In genomic region chr5:113580801-113581200, GRCm38 (mm10) we compare ENCODE assay signal across 24 mouse cellular contexts.
DNase-seq lines count a peak whose midpoint lies in the region; ATAC-seq and TF ChIP-seq lines count a peak whose summit lies in the region.
"Had no signal": no experiment of that assay in that cellular context is flagged by ENCODE, and none has a peak within 500 bp of the region (broad histone marks: within the 10 kb centered on the region; RNA-seq: fewer than 3 reads in every experiment).

No protein-coding gene starts in this region.

- no peak overlapping the region for H3K27ac ChIP-seq in hindbrain, embryonic 15.5 days (replicated peaks)
- H3K27ac ChIP-seq in hindbrain, embryonic 14.5 days = no peak overlapping the region
- no peak overlapping the region for H3K27ac ChIP-seq in kidney, postnatal 0 days
- peak overlapping the region; percentile 52; the same call in 1 of the 2 replicates for H3K27ac ChIP-seq in ES-E14 (ENCODE audit: insufficient read depth, low read depth, low read length, poor library complexity, severe bottlenecking)
- H3K27ac ChIP-seq: embryonic facial prominence, embryonic 12.5 days; embryonic facial prominence, embryonic 15.5 days; forebrain, embryonic 12.5 days; forebrain, embryonic 15.5 days; heart, embryonic 15.5 days; hindbrain, embryonic 12.5 days had no signal

- in situ Hi-C loops in ES-E14 (cut with MboI; ENCODE audit: low sequenced_read_pairs in 2 of 2, unreplicated experiment in 2 of 2) = no loop called here

- no peak overlapping the region for H3K9ac ChIP-seq in hindbrain, embryonic 15.5 days
- H3K9ac ChIP-seq in hindbrain, embryonic 14.5 days = no peak overlapping the region
- H3K9ac ChIP-seq in kidney, postnatal 0 days (ENCODE audit: low read depth, low read length) = no peak overlapping the region
- no peak overlapping the region for H3K9ac ChIP-seq in ES-E14 (ENCODE audit: insufficient read depth, low read depth, low read length, poor library complexity, severe bottlenecking)
- H3K9ac ChIP-seq: embryonic facial prominence, embryonic 12.5 days; embryonic facial prominence, embryonic 15.5 days; forebrain, embryonic 12.5 days; forebrain, embryonic 15.5 days; heart, embryonic 12.5 days; heart, embryonic 15.5 days; hindbrain, embryonic 12.5 days had no signal

- 63% methylated on average over 9 of the region's 9 CpGs for WGBS in hindbrain, embryonic 15.5 days
- WGBS in hindbrain, embryonic 14.5 days = 71% methylated on average over 9 of the region's 9 CpGs
- WGBS in kidney, postnatal 0 days = 40% methylated on average over 9 of the region's 9 CpGs

- no peaks in the 10 kb centered on the region for H3K36me3 ChIP-seq in hindbrain, embryonic 15.5 days
- H3K36me3 ChIP-seq in hindbrain, embryonic 14.5 days (replicated peaks; ENCODE audit: control insufficient read depth, insufficient read depth) = no peaks in the 10 kb centered on the region
- no peaks in the 10 kb centered on the region for H3K36me3 ChIP-seq in kidney, postnatal 0 days (ENCODE audit: insufficient read depth, low read length)
- no peaks in the 10 kb centered on the region for H3K36me3 ChIP-seq in ES-E14 (ENCODE audit: control insufficient read depth, insufficient read depth, low read length, poor library complexity, severe bottlenecking)
- H3K36me3 ChIP-seq: embryonic facial prominence, embryonic 12.5 days; embryonic facial prominence, embryonic 15.5 days; forebrain, embryonic 12.5 days; forebrain, embryonic 15.5 days; heart, embryonic 12.5 days; heart, embryonic 15.5 days; hindbrain, embryonic 12.5 days had no signal

- no peaks in the 10 kb centered on the region for H3K9me3 ChIP-seq in hindbrain, embryonic 15.5 days
- H3K9me3 ChIP-seq in hindbrain, embryonic 14.5 days (ENCODE audit: control insufficient read depth, low read length) = no peaks in the 10 kb centered on the region
- no peaks in the 10 kb centered on the region for H3K9me3 ChIP-seq in kidney, postnatal 0 days (replicated peaks; ENCODE audit: low read length)
- H3K9me3 ChIP-seq in ES-E14 (ENCODE audit: control insufficient read depth, insufficient read depth, low read depth, low read length) = no peaks in the 10 kb centered on the region
- H3K9me3 ChIP-seq: embryonic facial prominence, embryonic 12.5 days; embryonic facial prominence, embryonic 15.5 days; forebrain, embryonic 12.5 days; forebrain, embryonic 15.5 days; heart, embryonic 12.5 days; heart, embryonic 15.5 days; hindbrain, embryonic 12.5 days had no signal

- H3K4me2 ChIP-seq in hindbrain, embryonic 15.5 days = no peak overlapping the region
- H3K4me2 ChIP-seq in hindbrain, embryonic 14.5 days (replicated peaks) = no peak overlapping the region
- no peak overlapping the region for H3K4me2 ChIP-seq in kidney, postnatal 0 days (ENCODE audit: low read length)
- H3K4me2 ChIP-seq: embryonic facial prominence, embryonic 12.5 days; embryonic facial prominence, embryonic 15.5 days; forebrain, embryonic 12.5 days; forebrain, embryonic 15.5 days; heart, embryonic 12.5 days; heart, embryonic 15.5 days; hindbrain, embryonic 12.5 days had no signal

- H3K27me3 ChIP-seq in hindbrain, embryonic 15.5 days = no peaks in the 10 kb centered on the region
- H3K27me3 ChIP-seq in hindbrain, embryonic 14.5 days (ENCODE audit: control insufficient read depth, insufficient read depth, low read length) = no peaks in the 10 kb centered on the region
- no peaks in the 10 kb centered on the region for H3K27me3 ChIP-seq in kidney, postnatal 0 days (ENCODE audit: insufficient read depth, low read length)
- H3K27me3 ChIP-seq: embryonic facial prominence, embryonic 15.5 days; forebrain, embryonic 12.5 days; forebrain, embryonic 15.5 days; heart, embryonic 15.5 days; hindbrain, embryonic 12.5 days had no signal

- TF ChIP-seq CTCF in kidney, postnatal 0 days (IDR thresholded peaks at IDR 0.05; ENCODE audit: low read depth) = no peak

- peak; percentile 52; the same call in 1 of the 2 replicates for ATAC-seq in hindbrain, embryonic 15.5 days (ENCODE audit: low FRiP score, low read depth)
- ATAC-seq in hindbrain, embryonic 14.5 days (ENCODE audit: low FRiP score) = no peak
- 0 out of 2 replicates have a peak, but pooled peaks have one; percentile 10 for ATAC-seq in kidney, postnatal 0 days (replicated peaks; ENCODE audit: low FRiP score, low read depth)
- no peak for ATAC-seq in activated CD4-positive, CD25-positive, alpha-beta regulatory T cell, adult 4 months
- no peak for ATAC-seq in erythroblast, adult 5-6 weeks (replicated peaks; ENCODE audit: low FRiP score, poor library complexity, severe bottlenecking)
- ATAC-seq: forebrain, embryonic 15.5 days; intestine, postnatal 0 days had no signal

- H3K4me3 ChIP-seq in hindbrain, embryonic 15.5 days = no peak overlapping the region
- H3K4me3 ChIP-seq in hindbrain, embryonic 14.5 days (replicated peaks; ENCODE audit: low read length) = no peak overlapping the region
- H3K4me3 ChIP-seq in kidney, postnatal 0 days (replicated peaks; ENCODE audit: low read depth, low read length) = no peak overlapping the region
- H3K4me3 ChIP-seq in ES-E14 (ENCODE audit: insufficient read depth in 1 of 2, low read depth in 1 of 2, low read length in 2 of 2, poor library complexity in 1 of 2, severe bottlenecking in 1 of 2) = peak overlapping the region in 1 of 2 experiments; percentile 57; a peak in 2 of 4 replicates
- H3K4me3 ChIP-seq: embryonic facial prominence, embryonic 12.5 days; embryonic facial prominence, embryonic 15.5 days; erythroblast, embryonic 14.5 days; forebrain, embryonic 12.5 days; forebrain, embryonic 15.5 days; heart, embryonic 12.5 days; heart, embryonic 15.5 days; hindbrain, embryonic 12.5 days had no signal

- DNase-seq in hindbrain, embryonic 14.5 days (ENCODE audit: low spot score) = no peak
- DNase-seq in kidney, postnatal 0 days (ENCODE audit: low spot score) = no peak
- DNase-seq in kidney, adult 18-20 months = no peak
- no peak for DNase-seq in ES-E14 (ENCODE audit: low read depth, low spot score)
- DNase-seq: adrenal gland, postnatal 10 days; adrenal gland, postnatal 36 days; cerebellum, adult 9-10 months; gastrocnemius, postnatal 25 days; heart, adult 18-20 months; heart, postnatal 10 days; heart, postnatal 36 days; kidney, adult 8-10 months had no signal

- peaks cover 26% of the 10 kb centered on the region for H3K4me1 ChIP-seq in hindbrain, embryonic 15.5 days (replicated peaks)
- H3K4me1 ChIP-seq in hindbrain, embryonic 14.5 days (replicated peaks; ENCODE audit: control insufficient read depth, insufficient read depth, low read length) = peaks cover 31% of the 10 kb centered on the region
- no peaks in the 10 kb centered on the region for H3K4me1 ChIP-seq in kidney, postnatal 0 days (replicated peaks; ENCODE audit: insufficient read depth, low read length)
- H3K4me1 ChIP-seq in ES-E14 (ENCODE audit: control insufficient read depth in 2 of 2, insufficient read depth in 2 of 2, low read length in 2 of 2, poor library complexity in 1 of 2) = peaks cover 19% of the 10 kb centered on the region in 2 experiments
- H3K4me1 ChIP-seq: heart, embryonic 12.5 days; heart, embryonic 15.5 days had no signal

TF ChIP-seq in ES-E14, 5 proteins besides CTCF, POLR2A, EP300 and RAD21:
- no peak for TF ChIP-seq CHD2 (IDR thresholded peaks at IDR 0.05; ENCODE audit: low read depth, low read length)
- TF ChIP-seq ZC3H11A (IDR thresholded peaks at IDR 0.05; ENCODE audit: borderline replicate concordance, low read depth, low read length) = no peak
- TF ChIP-seq ZNF384 (IDR thresholded peaks at IDR 0.05; ENCODE audit: low read depth, low read length) = no peak
- TF ChIP-seq MAFK (IDR thresholded peaks at IDR 0.05; ENCODE audit: insufficient read depth, low read depth, low read length) = no peak
- TF ChIP-seq HCFC1 (IDR thresholded peaks at IDR 0.05; ENCODE audit: borderline replicate concordance, insufficient read depth, low read length) = no peak

Comparison
In these comparisons a context has a peak if more than half of its experiments do, and no peak if none do; other contexts are left out.
1. ATAC-seq: peak in hindbrain, embryonic 15.5 days (single experiment) and kidney, postnatal 0 days (single experiment); none in hindbrain, embryonic 14.5 days (single experiment), activated CD4-positive, CD25-positive, alpha-beta regulatory T cell, adult 4 months (single experiment) and erythroblast, adult 5-6 weeks (single experiment).